Mouse (Mus musculus): ENCODE data around the gene Notum. TPM values are rescaled to one million over a fixed set of nuclear protein-coding genes. Genes with fewer than 3 reads are reported as not detected.

Notum gene
- total RNA-seq, 2 experiments from 2014 or later: not detected

- H3K27ac ChIP-seq: peak overlapping the region; percentile 98
- peak; percentile 58 for DNase-seq
- peak overlapping the region; percentile 69 for H3K4me3 ChIP-seq
- TF ChIP-seq CTCF (IDR thresholded peaks at IDR 0.05): no peak
- intact Hi-C loops (cut with DNase I): no loop called here
Observed at GRCm38 (mm10) chr11:120630401-120630871, 30.5 kb downstream of the Notum start.

DNA sequence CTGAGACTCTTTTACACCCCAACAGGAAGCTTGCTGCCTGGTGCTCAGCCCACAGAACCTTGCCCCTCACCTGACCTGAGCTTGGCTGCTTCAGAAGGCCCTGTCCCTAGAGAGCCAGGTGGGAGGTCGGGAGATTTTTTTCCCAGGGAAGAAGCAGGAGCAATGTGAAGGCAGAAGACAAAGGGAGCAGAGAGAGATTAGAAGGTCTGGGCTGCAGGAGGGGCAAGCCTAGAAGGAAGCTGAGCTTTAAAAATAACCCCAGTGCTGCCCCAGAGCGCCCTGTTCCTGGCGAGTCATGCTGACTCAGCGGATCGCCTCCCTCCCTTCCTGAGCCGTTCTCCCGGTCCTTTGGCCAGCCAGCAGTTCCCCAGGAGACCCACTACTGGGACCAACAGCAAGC lies 31.1 kb downstream of the Notum start:
- peak overlapping the region; percentile 69 for H3K4me3 ChIP-seq
- intact Hi-C loops (cut with DNase I): no loop called here
- DNase-seq: peak; percentile 87

DNA sequence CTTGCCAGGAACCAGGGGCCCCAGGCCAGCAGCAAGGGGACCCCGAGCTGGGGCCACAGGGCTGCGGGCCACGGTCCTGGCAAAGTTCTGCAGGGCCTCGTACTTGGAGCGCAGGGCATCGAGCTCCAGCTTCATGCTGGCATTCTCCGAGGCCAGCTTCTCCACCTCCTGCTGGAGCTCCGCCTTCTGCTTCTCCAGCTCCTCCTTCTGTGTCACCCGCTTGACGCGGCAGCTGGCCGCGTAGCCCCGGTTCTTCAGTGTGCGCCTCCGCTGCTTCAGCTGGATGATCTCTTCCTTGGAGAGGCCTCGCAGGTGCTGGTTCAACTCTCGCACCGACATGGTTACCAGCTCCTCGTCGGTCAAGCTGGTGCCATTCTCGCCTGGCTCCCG lies 31.6 kb downstream of the Notum start:
- H3K27ac ChIP-seq: peak overlapping the region; percentile 98
- DNase-seq: peak; percentile 82
- intact Hi-C loops (cut with DNase I): no loop called here
- H3K4me3 ChIP-seq: peak overlapping the region; percentile 69
- no peak for TF ChIP-seq CTCF (IDR thresholded peaks at IDR 0.05)

More for the DNA sequence above, 31.1 kb downstream of the Notum start:
- H3K27ac ChIP-seq: peak overlapping the region; percentile 98
- no peak for TF ChIP-seq CTCF (IDR thresholded peaks at IDR 0.05)

GRCm38 (mm10) chr11:120628601-120629340 lies 32.2 kb downstream of the Notum start:
- peak overlapping the region; percentile 98 for H3K27ac ChIP-seq
- no peak for DNase-seq
- TF ChIP-seq CTCF (IDR thresholded peaks at IDR 0.05): no peak
- intact Hi-C loops (cut with DNase I): no loop called here
- H3K4me3 ChIP-seq: peak overlapping the region; percentile 69

GRCm38 (mm10) chr11:120627468-120628300 lies 33.3 kb downstream of the Notum start:
- intact Hi-C loops (cut with DNase I): no loop called here
- H3K27ac ChIP-seq: peak overlapping the region; percentile 43
- no peak for TF ChIP-seq CTCF (IDR thresholded peaks at IDR 0.05)
- DNase-seq: no peak
- no peak overlapping the region for H3K4me3 ChIP-seq

GRCm38 (mm10) chr11:120626785-120627467 lies 34.0 kb downstream of the Notum start:
- DNase-seq: no peak
- H3K27ac ChIP-seq: no peak overlapping the region
- intact Hi-C loops (cut with DNase I): no loop called here
- TF ChIP-seq CTCF (IDR thresholded peaks at IDR 0.05): no peak
- no peak overlapping the region for H3K4me3 ChIP-seq

GRCm38 (mm10) chr11:120625152-120625775 lies 35.7 kb downstream of the Notum start, which contains the start of gene Sirt7:
Sirt7 (minus strand) TSS chr11:120625240.
- DNase-seq: no peak
- TF ChIP-seq CTCF (IDR thresholded peaks at IDR 0.05): no peak
- Histone ChIP-seq H3K27ac (peak within 1 kb of the TSS; percentile 87), H3K4me3 (peak within 1 kb of the TSS; percentile 85)
- intact Hi-C loops (cut with DNase I): loop anchor here (2.0 kb wide), 1 partner anchor 88 kb away; the partner anchor contains the start of genes Cenpx and Lrrc45

- intact Hi-C loops (cut with DNase I): loop anchor here (2.0 kb wide), 1 partner anchor 88 kb away; the partner anchor contains the start of genes Cenpx and Lrrc45
- Histone ChIP-seq H3K27ac (peak overlapping the region; percentile 87), H3K4me3 (peak overlapping the region; percentile 85)
- DNase-seq: peak; percentile 91
- no peak for TF ChIP-seq CTCF (IDR thresholded peaks at IDR 0.05)
Observed at GRCm38 (mm10) chr11:120624680-120625111, 36.3 kb downstream of the Notum start.

GRCm38 (mm10) chr11:120623961-120624679 lies 36.9 kb downstream of the Notum start:
- intact Hi-C loops (cut with DNase I): loop anchor here (2.0 kb wide), 1 partner anchor 89 kb away; the partner anchor contains the start of genes Cenpx and Lrrc45
- DNase-seq: peak; percentile 78

GRCm38 (mm10) chr11:120622805-120623204 lies 38.2 kb downstream of the Notum start:
- Histone ChIP-seq H3K4me3 (no peak overlapping the region), H3K27ac (no peak overlapping the region)
- intact Hi-C loops (cut with DNase I): no loop called here
- no peak for TF ChIP-seq CTCF (IDR thresholded peaks at IDR 0.05)
- DNase-seq: no peak

More at GRCm38 (mm10) chr11:120623961-120624679, 36.9 kb downstream of the Notum start:
- Histone ChIP-seq H3K4me3 (peak overlapping the region; percentile 85), H3K27ac (peak overlapping the region; percentile 87)
- peak; percentile 73 for TF ChIP-seq CTCF (IDR thresholded peaks at IDR 0.05)

DNA sequence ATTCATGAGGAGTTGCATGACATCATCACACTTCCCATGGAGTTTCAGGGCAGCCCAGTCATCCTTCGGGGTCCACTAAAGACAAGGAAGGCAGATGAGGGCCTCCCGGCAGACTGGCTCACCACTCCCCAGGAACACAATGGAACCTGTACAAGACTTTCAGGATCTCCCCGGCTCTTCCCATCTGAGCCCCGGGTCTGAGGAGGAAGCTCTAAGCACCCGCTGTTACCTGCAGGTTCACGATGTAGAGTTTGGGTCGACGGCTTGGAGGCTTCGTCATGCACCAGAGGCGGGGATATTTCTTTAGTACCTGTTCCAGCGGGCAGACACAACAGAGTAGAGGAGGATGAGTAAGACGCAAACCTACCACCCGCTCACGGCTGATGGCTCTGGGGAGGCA lies 40.8 kb downstream of the Notum start:
- H3K4me3 ChIP-seq: no peak overlapping the region
- no peak for DNase-seq
- no peak overlapping the region for H3K27ac ChIP-seq
- TF ChIP-seq CTCF (IDR thresholded peaks at IDR 0.05): no peak
- intact Hi-C loops (cut with DNase I): no loop called here
